Mouse (Mus musculus) MEL (cell line): ENCODE measurements around the gene Tlx1. TPM values are rescaled to one million over a fixed set of nuclear protein-coding genes. Genes with fewer than 3 reads are reported as not detected.
A peak's percentile ranks its signal among the peaks of the same experiment; 100 is the strongest.

Experiments used
- DNase-seq: peaks from one replicate; pipeline ENCODE4 v3.0.0; 2011; ENCODE audit warnings: low read depth, low spot score
- H3K27ac ChIP-seq: 2 replicates; pipeline ENCODE4 v1.5.1; 2012; ENCODE audit warnings: low read depth, mild to moderate bottlenecking, control low read depth, low read length, moderate library complexity; ENCODE audit not compliant: control insufficient read depth
- H3K27me3 ChIP-seq, 2 experiments: fragments of 150-350 bp in 1 of 2; sonication (generic) in 1 of 2; 2 replicates each; pipeline ENCODE4 v1.6.1; 2012; ENCODE audit warnings: low read length in 2 of 2, mild to moderate bottlenecking in 2 of 2, improper control_type of control experiment in 1 of 2, moderate library complexity in 1 of 2; ENCODE audit not compliant: insufficient read depth in 2 of 2, control insufficient read depth in 1 of 2
- H3K36me3 ChIP-seq, 2 experiments: 2 replicates each; pipeline ENCODE4 v1.6.1; 2012 to 2014; ENCODE audit warnings: low read length in 2 of 2, improper control_type of control experiment in 1 of 2, inconsistent platforms in 1 of 2, mild to moderate bottlenecking in 1 of 2; ENCODE audit not compliant: insufficient read depth in 2 of 2, control insufficient read depth in 1 of 2
- H3K4me1 ChIP-seq, 2 experiments: fragments of 150-350 bp in 1 of 2; sonication (generic) in 1 of 2; 2 replicates each; pipeline ENCODE4 v1.6.1; 2012; ENCODE audit warnings: low read length in 2 of 2, improper control_type of control experiment in 1 of 2, mild to moderate bottlenecking in 1 of 2; ENCODE audit not compliant: insufficient read depth in 2 of 2, control insufficient read depth in 1 of 2
- H3K4me3 ChIP-seq, 2 experiments: fragments of 150-350 bp in 1 of 2; sonication (generic) in 1 of 2; 2 replicates each; pipeline ENCODE4 v1.5.1; 2012; ENCODE audit warnings: low read depth in 2 of 2, low read length in 2 of 2, mild to moderate bottlenecking in 2 of 2, moderate library complexity in 2 of 2, control low read depth in 1 of 2, improper control_type of control experiment in 1 of 2; ENCODE audit not compliant: control insufficient read depth in 1 of 2, insufficient read depth in 1 of 2
- H3K79me2 ChIP-seq: 2 replicates; pipeline ENCODE4 v1.6.1; 2012; ENCODE audit warnings: mild to moderate bottlenecking, low read length, moderate library complexity; ENCODE audit not compliant: control insufficient read depth, poor library complexity, insufficient read depth
- H3K9ac ChIP-seq: 2 replicates; pipeline ENCODE4 v1.6.1; 2012; ENCODE audit warnings: low read depth, mild to moderate bottlenecking, control low read depth, low read length, moderate library complexity; ENCODE audit not compliant: control insufficient read depth, poor library complexity, severe bottlenecking
- H3K9me3 ChIP-seq: fragments of 150-350 bp; sonication (generic); replicated peaks from 2 replicates; pipeline ENCODE4 v1.6.1; 2012; ENCODE audit warnings: mild to moderate bottlenecking, low read length, improper control_type of control experiment, moderate library complexity; ENCODE audit not compliant: insufficient read depth
- BHLHE40 ChIP-seq: IDR thresholded peaks from 2 replicates; pipeline ENCODE4 v1.6.1; 2012; ENCODE audit warnings: low read depth, mild to moderate bottlenecking, inconsistent platforms, low read length, improper control_type of control experiment, borderline replicate concordance
- CHD1 ChIP-seq: IDR thresholded peaks from 2 replicates; pipeline ENCODE4 v1.6.1; 2012; ENCODE audit warnings: low read depth, mild to moderate bottlenecking, inconsistent platforms, low read length, improper control_type of control experiment
- CTCF ChIP-seq, 3 experiments: IDR thresholded peaks in 2 of 3; conservative IDR thresholded peaks in 1 of 3; 2 replicates each; pipeline ENCODE4 v1.5.1; 2011 to 2012; ENCODE audit warnings: low read length in 3 of 3, low read depth in 2 of 3, mild to moderate bottlenecking in 2 of 3, improper control_type of control experiment in 1 of 3, inconsistent platforms in 1 of 3, mixed read lengths in 1 of 3, moderate library complexity in 1 of 3; ENCODE audit not compliant: control insufficient read depth in 1 of 3, insufficient read depth in 1 of 3, poor library complexity in 1 of 3, severe bottlenecking in 1 of 3
- GABPA ChIP-seq: IDR thresholded peaks from 2 replicates; pipeline ENCODE4 v1.6.1; 2012; ENCODE audit warnings: low read depth, mild to moderate bottlenecking, inconsistent platforms, low read length, improper control_type of control experiment, moderate library complexity
- GATA1 ChIP-seq: IDR thresholded peaks from 2 replicates; pipeline ENCODE4 v1.6.1; 2011; ENCODE audit warnings: low read depth, low read length, improper control_type of control experiment
- MAX ChIP-seq: IDR thresholded peaks from 2 replicates; pipeline ENCODE4 v1.6.1; 2011; ENCODE audit warnings: low read length, improper control_type of control experiment
- MEF2A ChIP-seq: IDR thresholded peaks from 2 replicates; pipeline ENCODE4 v1.6.1; 2014; ENCODE audit warnings: low read depth, mild to moderate bottlenecking, inconsistent platforms, low read length, improper control_type of control experiment; ENCODE audit not compliant: poor library complexity, insufficient replicate concordance, severe bottlenecking; ENCODE audit errors: extremely low read depth
- MYB ChIP-seq: IDR thresholded peaks from 2 replicates; pipeline ENCODE4 v1.6.1; 2011; ENCODE audit warnings: mild to moderate bottlenecking, low read depth, low read length, improper control_type of control experiment
- MYC ChIP-seq: IDR thresholded peaks from 2 replicates; pipeline ENCODE4 v1.6.1; 2011; ENCODE audit warnings: low read depth, mild to moderate bottlenecking, low read length, improper control_type of control experiment, moderate library complexity
- NELFE ChIP-seq: IDR thresholded peaks from 2 replicates; pipeline ENCODE4 v1.6.1; 2011; ENCODE audit warnings: low read depth, low read length, improper control_type of control experiment
- NRF1 ChIP-seq: IDR thresholded peaks from 2 replicates; pipeline ENCODE4 v1.6.1; 2014; ENCODE audit warnings: low read depth, mild to moderate bottlenecking, inconsistent platforms, low read length, improper control_type of control experiment, moderate library complexity; ENCODE audit not compliant: poor library complexity, insufficient read depth, severe bottlenecking
- POLR2A ChIP-seq, 2 experiments: IDR thresholded peaks; 2 replicates each; pipeline ENCODE4 v1.6.1; 2011 to 2012; ENCODE audit warnings: low read length in 2 of 2, mild to moderate bottlenecking in 2 of 2, control low read depth in 1 of 2, improper control_type of control experiment in 1 of 2, low read depth in 1 of 2, moderate library complexity in 1 of 2; ENCODE audit not compliant: control insufficient read depth in 1 of 2, insufficient read depth in 1 of 2, poor library complexity in 1 of 2
- POLR2AphosphoS5 ChIP-seq: IDR thresholded peaks from 2 replicates; pipeline ENCODE4 v1.6.1; 2012; ENCODE audit warnings: low read depth, borderline replicate concordance, mild to moderate bottlenecking, inconsistent platforms, low read length, moderate library complexity, mixed read lengths
- RAD21 ChIP-seq: IDR thresholded peaks from 2 replicates; pipeline ENCODE4 v1.6.1; 2011; ENCODE audit warnings: mild to moderate bottlenecking, low read depth, low read length, improper control_type of control experiment
- RCOR1 ChIP-seq: IDR thresholded peaks from 2 replicates; pipeline ENCODE4 v1.6.1; 2012; ENCODE audit warnings: low read depth, mild to moderate bottlenecking, inconsistent platforms, low read length, improper control_type of control experiment
- SMC3 ChIP-seq: IDR thresholded peaks from 2 replicates; pipeline ENCODE4 v1.6.1; 2011; ENCODE audit warnings: low read depth, low read length, improper control_type of control experiment
- TAL1 ChIP-seq: IDR thresholded peaks from 2 replicates; pipeline ENCODE4 v1.6.1; 2012; ENCODE audit warnings: mild to moderate bottlenecking, inconsistent platforms, low read length, moderate library complexity, mixed read lengths
- TBP ChIP-seq: IDR thresholded peaks from 2 replicates; pipeline ENCODE4 v1.8.0; 2011; ENCODE audit warnings: low read depth, low read length, improper control_type of control experiment
- TCF12 ChIP-seq: IDR thresholded peaks from 2 replicates; pipeline ENCODE4 v1.6.1; 2014; ENCODE audit warnings: low read depth, mild to moderate bottlenecking, inconsistent platforms, low read length, improper control_type of control experiment, moderate library complexity
- UBTF ChIP-seq: IDR thresholded peaks from 2 replicates; pipeline ENCODE4 v1.6.1; 2012; ENCODE audit warnings: low read depth, mild to moderate bottlenecking, inconsistent platforms, low read length, improper control_type of control experiment, moderate library complexity, borderline replicate concordance; ENCODE audit not compliant: insufficient read depth
- USF2 ChIP-seq, 2 experiments: IDR thresholded peaks; 2 replicates each; pipeline ENCODE4 v1.6.1; 2011 to 2012; ENCODE audit warnings: improper control_type of control experiment in 2 of 2, low read length in 2 of 2, borderline replicate concordance in 1 of 2, inconsistent platforms in 1 of 2, low read depth in 1 of 2, mild to moderate bottlenecking in 1 of 2; ENCODE audit not compliant: insufficient read depth in 1 of 2
- ZKSCAN1 ChIP-seq: IDR thresholded peaks from 2 replicates; pipeline ENCODE4 v1.6.1; 2012; ENCODE audit warnings: low read depth, mild to moderate bottlenecking, inconsistent platforms, low read length, improper control_type of control experiment, moderate library complexity
- ZMIZ1 ChIP-seq: IDR thresholded peaks from 2 replicates; pipeline ENCODE4 v1.6.1; 2012; ENCODE audit warnings: low read depth, mild to moderate bottlenecking, inconsistent platforms, low read length, improper control_type of control experiment, moderate library complexity
- polyA plus RNA-seq, 2 experiments: library from polyadenylated mRNA; stranded (reverse) in 1 of 2; unstranded in 1 of 2; fragments of >175 nt in 1 of 2; fragments of >200 nt in 1 of 2; gene quantifications; 2 replicates each; pipeline versions ENCODE4 v1.2.1 to v1.2.4; 2012; ENCODE audit warnings: low replicate concordance in 2 of 2, low read depth in 1 of 2; ENCODE audit not compliant: insufficient read length in 2 of 2, insufficient read depth in 1 of 2, missing spikeins in 1 of 2
- total RNA-seq: library from RNA; depleted of rRNA; stranded (reverse); fragments of 300-350 nt; gene quantifications from 2 replicates; pipeline ENCODE4 v1.2.3, GENCODE M21; 2012

Gene Tlx1
- total and polyA plus RNA-seq, 3 experiments = not detected

GRCm38 (mm10) chr19:45114772-45115171, 35.7 kb upstream of the Tlx1 start:
- Histone ChIP-seq H3K36me3 (no peaks in the 10 kb centered on the region), H3K4me1 (no peaks in the 10 kb centered on the region), H3K9me3 (no peaks in the 10 kb centered on the region), H3K9ac (no peak overlapping the region), H3K27ac (no peak overlapping the region), H3K79me2 (no peaks in the 10 kb centered on the region), H3K4me3 (no peak overlapping the region), H3K27me3 (peaks cover 19 to 20% of the 10 kb centered on the region in 2 experiments)
- DNase-seq = no peak
- TF ChIP-seq MYB (no peak), ZKSCAN1 (no peak), USF2 (IDR thresholded peaks at IDR 0.05; ENCODE audit: borderline replicate concordance in 1 of 2, insufficient read depth in 1 of 2, low read depth in 1 of 2, low read length in 2 of 2) (no peak), NRF1 (no peak), TAL1 (no peak), BHLHE40 (no peak)

- Histone ChIP-seq H3K27me3 (peaks cover 20% of the 10 kb centered on the region in 2 experiments), H3K79me2 (no peaks in the 10 kb centered on the region), H3K9me3 (no peaks in the 10 kb centered on the region), H3K4me3 (no peak overlapping the region), H3K9ac (no peak overlapping the region), H3K4me1 (no peaks in the 10 kb centered on the region), H3K36me3 (no peaks in the 10 kb centered on the region), H3K27ac (no peak overlapping the region)
- peak; percentile 71 for DNase-seq
- TF ChIP-seq UBTF (no peak), RAD21 (peak; percentile 45), GATA1 (no peak), CTCF (IDR thresholded peaks at IDR 0.05 in 2 of 3, conservative IDR thresholded peaks at IDR 0.05 in 1 of 3; ENCODE audit: control insufficient read depth in 1 of 3, insufficient read depth in 1 of 3, low read depth in 2 of 3, low read length in 3 of 3, poor library complexity in 1 of 3, severe bottlenecking in 1 of 3) (peak; percentile 63 to 80 (median 64); a peak in 5 of 6 replicates), MAX (no peak), SMC3 (peak; percentile 81)
These were observed 33.7 kb upstream of the Tlx1 start for GRCm38 (mm10) chr19:45116798-45117197.

- Histone ChIP-seq H3K27me3 (peaks cover 31 to 43% of the 10 kb centered on the region in 2 experiments), H3K9me3 (no peaks in the 10 kb centered on the region), H3K27ac (no peak overlapping the region), H3K79me2 (no peaks in the 10 kb centered on the region), H3K36me3 (no peaks in the 10 kb centered on the region), H3K9ac (no peak overlapping the region), H3K4me1 (no peaks in the 10 kb centered on the region), H3K4me3 (no peak overlapping the region)
- no peak for DNase-seq
- TF ChIP-seq NELFE (no peak), MYC (no peak), ZKSCAN1 (no peak), CTCF (IDR thresholded peaks at IDR 0.05 in 2 of 3, conservative IDR thresholded peaks at IDR 0.05 in 1 of 3; ENCODE audit: control insufficient read depth in 1 of 3, insufficient read depth in 1 of 3, low read depth in 2 of 3, low read length in 3 of 3, poor library complexity in 1 of 3, severe bottlenecking in 1 of 3) (no peak), TBP (no peak), MEF2A (no peak), MAX (no peak), SMC3 (no peak), TCF12 (no peak), CHD1 (no peak), ZMIZ1 (no peak), POLR2AphosphoS5 (no peak), BHLHE40 (no peak), POLR2A (IDR thresholded peaks at IDR 0.05; ENCODE audit: control insufficient read depth in 1 of 2, insufficient read depth in 1 of 2, low read depth in 1 of 2, low read length in 2 of 2, poor library complexity in 1 of 2) (no peak), GABPA (no peak), RCOR1 (no peak)
These were observed 18.4 kb upstream of the Tlx1 start for GRCm38 (mm10) chr19:45131966-45132628.
